Mouse (Mus musculus): Measurements from ENCODE around the gene Polr2e. TPM values are rescaled to one million over a fixed set of nuclear protein-coding genes. Genes with fewer than 3 reads are reported as not detected.

Polr2e gene
- polyA plus RNA-seq, 1 experiment from 2014 or later, result 66.8 TPM

GRCm38 (mm10) chr10:80011740-80012139, 27.9 kb downstream of the Polr2e start:
- 89% methylated on average over 6 of the region's 6 CpGs for WGBS (ENCODE audit: insufficient replicate concordance)
- ATAC-seq (ENCODE audit: low read depth), result no peak
- Histone ChIP-seq H3K27ac (ENCODE audit: low read length) (no peak overlapping the region), H3K4me2 (ENCODE audit: low read depth, low read length) (no peak overlapping the region), H3K4me3 (ENCODE audit: low read depth, low read length) (no peak overlapping the region), H3K9ac (ENCODE audit: low read depth, low read length) (no peak overlapping the region), H3K36me3 (ENCODE audit: control insufficient read depth, insufficient read depth) (peaks cover 63% of the 10 kb centered on the region), H3K27me3 (ENCODE audit: control insufficient read depth, insufficient read depth, low read depth, low read length) (peaks cover 2% of the 10 kb centered on the region; the same call in 1 of the 2 replicates), H3K4me1 (ENCODE audit: control insufficient read depth, low read depth, low read length) (peaks cover 10% of the 10 kb centered on the region), H3K9me3 (replicated peaks; ENCODE audit: control insufficient read depth, low read length) (peaks cover 13% of the 10 kb centered on the region)

GRCm38 (mm10) chr10:80004233-80004705, 35.3 kb downstream of the Polr2e start:
- no peak overlapping the region; the same call in 1 of the 2 replicates for H3K27ac ChIP-seq (ENCODE audit: low read length)
- no peaks in the 10 kb centered on the region for H3K27me3 ChIP-seq (ENCODE audit: control insufficient read depth, insufficient read depth, low read depth, low read length)
- 68% methylated on average over 8 of the region's 8 CpGs for WGBS (ENCODE audit: insufficient replicate concordance)
- no peak overlapping the region for H3K4me3 ChIP-seq (ENCODE audit: low read depth, low read length)
- no peak overlapping the region for H3K4me2 ChIP-seq (ENCODE audit: low read depth, low read length)
- H3K9me3 ChIP-seq (replicated peaks; ENCODE audit: control insufficient read depth, low read length), result no peaks in the 10 kb centered on the region
- peaks cover 33% of the 10 kb centered on the region for H3K4me1 ChIP-seq (ENCODE audit: control insufficient read depth, low read depth, low read length)
- no peak for ATAC-seq (ENCODE audit: low read depth)
- no peak overlapping the region for H3K9ac ChIP-seq (ENCODE audit: low read depth, low read length)
- peaks cover 29% of the 10 kb centered on the region for H3K36me3 ChIP-seq (ENCODE audit: control insufficient read depth, insufficient read depth)

GRCm38 (mm10) chr10:80003374-80004232, 36.0 kb downstream of the Polr2e start:
- peak overlapping the region; percentile 45 for H3K27ac ChIP-seq (ENCODE audit: low read length)
- peak; percentile 47 for ATAC-seq (ENCODE audit: low read depth)
- no peaks in the 10 kb centered on the region for H3K27me3 ChIP-seq (ENCODE audit: control insufficient read depth, insufficient read depth, low read depth, low read length)
- H3K4me2 ChIP-seq (ENCODE audit: low read depth, low read length), result no peak overlapping the region
- 0 out of 2 replicates have a peak overlapping the region, but pooled peaks have one; percentile 5 for H3K9ac ChIP-seq (ENCODE audit: low read depth, low read length)
- peaks cover 33% of the 10 kb centered on the region for H3K4me1 ChIP-seq (ENCODE audit: control insufficient read depth, low read depth, low read length)
- 41% methylated on average over 9 of the region's 9 CpGs for WGBS (ENCODE audit: insufficient replicate concordance)
- no peaks in the 10 kb centered on the region for H3K9me3 ChIP-seq (replicated peaks; ENCODE audit: control insufficient read depth, low read length)
- H3K36me3 ChIP-seq (ENCODE audit: control insufficient read depth, insufficient read depth), result peaks cover 22% of the 10 kb centered on the region
- H3K4me3 ChIP-seq (ENCODE audit: low read depth, low read length), result no peak overlapping the region

GRCm38 (mm10) chr10:80002829-80003228, 36.8 kb downstream of the Polr2e start:
- Histone ChIP-seq H3K27ac (ENCODE audit: low read length) (peak overlapping the region; percentile 45; the same call in 1 of the 2 replicates), H3K4me1 (ENCODE audit: control insufficient read depth, low read depth, low read length) (peaks cover 39% of the 10 kb centered on the region), H3K27me3 (ENCODE audit: control insufficient read depth, insufficient read depth, low read depth, low read length) (no peaks in the 10 kb centered on the region), H3K9ac (ENCODE audit: low read depth, low read length) (no peak overlapping the region), H3K9me3 (replicated peaks; ENCODE audit: control insufficient read depth, low read length) (no peaks in the 10 kb centered on the region), H3K4me3 (ENCODE audit: low read depth, low read length) (no peak overlapping the region), H3K36me3 (ENCODE audit: control insufficient read depth, insufficient read depth) (peaks cover 14% of the 10 kb centered on the region), H3K4me2 (ENCODE audit: low read depth, low read length) (no peak overlapping the region)
- WGBS (ENCODE audit: insufficient replicate concordance), result 58% methylated on average over 21 of the region's 21 CpGs
- ATAC-seq (ENCODE audit: low read depth), result no peak

GRCm38 (mm10) chr10:80001945-80002344, 37.6 kb downstream of the Polr2e start:
- ATAC-seq (ENCODE audit: low read depth), result no peak
- no peak overlapping the region for H3K4me3 ChIP-seq (ENCODE audit: low read depth, low read length)
- H3K9ac ChIP-seq (ENCODE audit: low read depth, low read length), result no peak overlapping the region
- no peak overlapping the region for H3K4me2 ChIP-seq (ENCODE audit: low read depth, low read length)
- peaks cover 8% of the 10 kb centered on the region for H3K36me3 ChIP-seq (ENCODE audit: control insufficient read depth, insufficient read depth)
- 90% methylated on average over 9 of the region's 9 CpGs for whole genome bisulfite sequencing (ENCODE audit: insufficient replicate concordance)
- no peaks in the 10 kb centered on the region for H3K9me3 ChIP-seq (replicated peaks; ENCODE audit: control insufficient read depth, low read length)
- peaks cover 42% of the 10 kb centered on the region for H3K4me1 ChIP-seq (ENCODE audit: control insufficient read depth, low read depth, low read length)
- no peak overlapping the region for H3K27ac ChIP-seq (ENCODE audit: low read length)
- H3K27me3 ChIP-seq (ENCODE audit: control insufficient read depth, insufficient read depth, low read depth, low read length), result no peaks in the 10 kb centered on the region

- peak overlapping the region; percentile 83 for H3K4me3 ChIP-seq (ENCODE audit: low read depth, low read length)
- H3K9me3 ChIP-seq (replicated peaks; ENCODE audit: control insufficient read depth, low read length), result no peaks in the 10 kb centered on the region
- ATAC-seq (ENCODE audit: low read depth), result peak; percentile 23; the same call in 1 of the 2 replicates
- peak overlapping the region; percentile 81 for H3K9ac ChIP-seq (ENCODE audit: low read depth, low read length)
- 21% methylated on average over 15 of the region's 15 CpGs for WGBS (ENCODE audit: insufficient replicate concordance)
- H3K36me3 ChIP-seq (ENCODE audit: control insufficient read depth, insufficient read depth), result 0 out of 2 replicates have a peak, but pooled peaks cover 3% of the 10 kb centered on the region
- peak overlapping the region; percentile 97 for H3K27ac ChIP-seq (ENCODE audit: low read length)
- H3K4me2 ChIP-seq (ENCODE audit: low read depth, low read length), result peak overlapping the region; percentile 82
- H3K4me1 ChIP-seq (ENCODE audit: control insufficient read depth, low read depth, low read length), result peaks cover 42% of the 10 kb centered on the region
- no peaks in the 10 kb centered on the region for H3K27me3 ChIP-seq (ENCODE audit: control insufficient read depth, insufficient read depth, low read depth, low read length)
Measured at GRCm38 (mm10) chr10:79997819-79998218, 41.8 kb downstream of the Polr2e start.

GRCm38 (mm10) chr10:79997034-79997760, 42.4 kb downstream of the Polr2e start:
- Histone ChIP-seq H3K27ac (ENCODE audit: low read length) (peak overlapping the region; percentile 97), H3K27me3 (ENCODE audit: control insufficient read depth, insufficient read depth, low read depth, low read length) (no peaks in the 10 kb centered on the region), H3K4me3 (ENCODE audit: low read depth, low read length) (peak overlapping the region; percentile 83), H3K4me2 (ENCODE audit: low read depth, low read length) (peak overlapping the region; percentile 82), H3K9me3 (replicated peaks; ENCODE audit: control insufficient read depth, low read length) (no peaks in the 10 kb centered on the region), H3K9ac (ENCODE audit: low read depth, low read length) (peak overlapping the region; percentile 81), H3K4me1 (ENCODE audit: control insufficient read depth, low read depth, low read length) (peaks cover 37% of the 10 kb centered on the region), H3K36me3 (ENCODE audit: control insufficient read depth, insufficient read depth) (peaks cover 4% of the 10 kb centered on the region; the same call in 1 of the 2 replicates)
- peak; percentile 75 for ATAC-seq (ENCODE audit: low read depth)
- WGBS (ENCODE audit: insufficient replicate concordance), result 2% methylated on average over 35 of the region's 35 CpGs

- H3K4me1 ChIP-seq (ENCODE audit: control insufficient read depth, low read depth, low read length), result peaks cover 30% of the 10 kb centered on the region
- H3K36me3 ChIP-seq (ENCODE audit: control insufficient read depth, insufficient read depth), result peaks cover 4% of the 10 kb centered on the region; the same call in 1 of the 2 replicates
- H3K9me3 ChIP-seq (replicated peaks; ENCODE audit: control insufficient read depth, low read length), result no peaks in the 10 kb centered on the region; the same call in 1 of the 2 replicates
- H3K9ac ChIP-seq (ENCODE audit: low read depth, low read length), result peak within 1 kb of the TSS; percentile 81
- peak within 1 kb of the TSS; percentile 82 for H3K4me2 ChIP-seq (ENCODE audit: low read depth, low read length)
- WGBS (ENCODE audit: insufficient replicate concordance), result under 1% methylated on average over 34 of the region's 34 CpGs
- peak; percentile 88 for ATAC-seq (ENCODE audit: low read depth)
- peak within 1 kb of the TSS; percentile 97 for H3K27ac ChIP-seq (ENCODE audit: low read length)
- H3K4me3 ChIP-seq (ENCODE audit: low read depth, low read length), result peak within 1 kb of the TSS; percentile 83
- H3K27me3 ChIP-seq (ENCODE audit: control insufficient read depth, insufficient read depth, low read depth, low read length), result no peaks in the 10 kb centered on the region
Measured at GRCm38 (mm10) chr10:79996272-79997033, 43.1 kb downstream of the Polr2e start, which contains the start of gene Abca7. Abca7 (plus strand) TSS chr10:79996494.

Data from liver, embryonic 16.5 days (tissue).